Mouse (Mus musculus) brain, embryonic 14.5 days (tissue): ENCODE measurements at regions not wholly inside any gene's neighbourhood (a gene's known extent, or its start where the extent isn't known, plus 50 kb on each side); places are given as distances from the start of the nearest gene placed in this dataset.
"Not testable (repeated sequence)": the region's sequence is repeated elsewhere in the genome, so short reads cannot be mapped to it uniquely, and the experiment has no call there.

Experiments used
- CTCF ChIP-seq: fragments of 200-500 bp; IDR thresholded peaks from 2 replicates; pipeline ENCODE4 v1.5.1; 2012; ENCODE audit warnings: inconsistent platforms, mild to moderate bottlenecking, moderate library complexity, borderline replicate concordance; ENCODE audit not compliant: insufficient read depth, insufficient read length; ENCODE audit errors: extremely low read depth
- POLR2A ChIP-seq: fragments of 200-500 bp; IDR thresholded peaks from 2 replicates; pipeline ENCODE4 v1.6.1; 2012; ENCODE audit warnings: mild to moderate bottlenecking, inconsistent platforms, borderline replicate concordance; ENCODE audit not compliant: poor library complexity, insufficient read depth, insufficient read length, severe bottlenecking; ENCODE audit errors: extremely low read depth

- not testable (repeated sequence) for TF ChIP-seq POLR2A, CTCF
Measured at GRCm38 (mm10) chr14:52724988-52725387, 229.4 kb upstream of the Olfr1507 start.
